Mouse (Mus musculus) hindbrain, embryonic 10.5 days (tissue): Measurements from ENCODE around the gene Slc30a2. TPM values are rescaled to one million over a fixed set of nuclear protein-coding genes. Genes with fewer than 3 reads are reported as not detected.

Experiments
- DNase-seq: peaks from one replicate; pipeline ENCODE4 v3.0.0-alpha.2; 2017; ENCODE audit warnings: low spot score
- H3K27ac ChIP-seq: fragments of 300-500 bp; sonication (generic); 2 replicates; pipeline ENCODE4 v1.5.1; 2016; ENCODE audit warnings: mild to moderate bottlenecking, moderate library complexity
- H3K27me3 ChIP-seq: fragments of 300-500 bp; sonication (generic); 2 replicates; pipeline ENCODE4 v1.6.1; 2016; ENCODE audit warnings: mild to moderate bottlenecking; ENCODE audit not compliant: poor library complexity, insufficient read depth, severe bottlenecking
- H3K36me3 ChIP-seq: fragments of 300-500 bp; sonication (generic); 2 replicates; pipeline ENCODE4 v1.6.1; 2016; ENCODE audit warnings: mild to moderate bottlenecking, moderate library complexity
- H3K4me1 ChIP-seq: fragments of 300-500 bp; sonication (generic); replicated peaks from 2 replicates; pipeline ENCODE4 v1.6.1; 2016; ENCODE audit warnings: mild to moderate bottlenecking
- H3K4me3 ChIP-seq: fragments of 300-500 bp; sonication (generic); 2 replicates; pipeline ENCODE4 v1.5.1; 2016; ENCODE audit warnings: mild to moderate bottlenecking, moderate library complexity
- H3K9me3 ChIP-seq: fragments of 300-500 bp; sonication (generic); 2 replicates; pipeline ENCODE4 v1.6.1; 2016; ENCODE audit warnings: mild to moderate bottlenecking, moderate library complexity
- WGBS: fragments of 180-500 bp; shearing (Covaris S2); methylation state at CpG from one replicate; pipeline ENCODE4 v1.1.7; 2016; 5-methylcytosine and 5-hydroxymethylcytosine counted together
- polyA plus RNA-seq: library from polyadenylated mRNA; unstranded; fragments of >200 nt; fragmentation: Nextera tagmentation; extraction: Ambion mirVana; gene quantifications from 2 replicates; pipeline ENCODE4 v1.2.1, GENCODE M21; 2016

Slc30a2 gene
- polyA plus RNA-seq, 1 experiment from 2014 or later: 0.10 TPM

GRCm38 (mm10) chr4:134310656-134311055 lies 32.3 kb upstream of the Slc30a2 start:
- peaks cover 6% of the 10 kb centered on the region; the same call in 1 of the 2 replicates for H3K9me3 ChIP-seq
- H3K4me1 ChIP-seq: peaks cover 25% of the 10 kb centered on the region
- H3K27ac ChIP-seq: no peak overlapping the region
- 92% methylated on average over 9 of the region's 9 CpGs for WGBS
- H3K36me3 ChIP-seq: no peaks in the 10 kb centered on the region
- no peak overlapping the region for H3K4me3 ChIP-seq
- no peak for DNase-seq
- H3K27me3 ChIP-seq: no peaks in the 10 kb centered on the region

GRCm38 (mm10) chr4:134311784-134312183 lies 31.2 kb upstream of the Slc30a2 start:
- no peak overlapping the region for H3K27ac ChIP-seq
- WGBS: 84% methylated on average over 9 of the region's 9 CpGs

GRCm38 (mm10) chr4:134312341-134312740 lies 30.6 kb upstream of the Slc30a2 start:
- Histone ChIP-seq H3K4me3 (no peak overlapping the region), H3K27me3 (no peaks in the 10 kb centered on the region), H3K4me1 (peaks cover 25% of the 10 kb centered on the region), H3K9me3 (peaks cover 6% of the 10 kb centered on the region; the same call in 1 of the 2 replicates), H3K27ac (no peak overlapping the region), H3K36me3 (no peaks in the 10 kb centered on the region)
- DNase-seq: no peak
- WGBS: 92% methylated on average over 5 of the region's 5 CpGs

More at GRCm38 (mm10) chr4:134311784-134312183, 31.2 kb upstream of the Slc30a2 start:
- Histone ChIP-seq H3K27me3 (no peaks in the 10 kb centered on the region), H3K9me3 (peaks cover 6% of the 10 kb centered on the region; the same call in 1 of the 2 replicates), H3K4me1 (peaks cover 31% of the 10 kb centered on the region), H3K36me3 (no peaks in the 10 kb centered on the region), H3K4me3 (no peak overlapping the region)
- no peak for DNase-seq

- peaks cover 6% of the 10 kb centered on the region; the same call in 1 of the 2 replicates for H3K9me3 ChIP-seq
- no peaks in the 10 kb centered on the region for H3K27me3 ChIP-seq
- peaks cover 20% of the 10 kb centered on the region for H3K4me1 ChIP-seq
- no peak overlapping the region for H3K4me3 ChIP-seq
- no peak for DNase-seq
- 93% methylated on average over 6 of the region's 6 CpGs for whole genome bisulfite sequencing
- H3K27ac ChIP-seq: no peak overlapping the region
- no peaks in the 10 kb centered on the region for H3K36me3 ChIP-seq
Observed at GRCm38 (mm10) chr4:134312901-134313300, 30.1 kb upstream of the Slc30a2 start.

GRCm38 (mm10) chr4:134314081-134314655 lies 28.8 kb upstream of the Slc30a2 start:
- peaks cover 6% of the 10 kb centered on the region; the same call in 1 of the 2 replicates for H3K9me3 ChIP-seq
- no peaks in the 10 kb centered on the region for H3K27me3 ChIP-seq
- H3K27ac ChIP-seq: no peak overlapping the region
- no peak for DNase-seq
- no peaks in the 10 kb centered on the region for H3K36me3 ChIP-seq
- H3K4me1 ChIP-seq: peaks cover 19% of the 10 kb centered on the region
- H3K4me3 ChIP-seq: no peak overlapping the region
- WGBS: 82% methylated on average over 4 of the region's 4 CpGs

GRCm38 (mm10) chr4:134314876-134315275 lies 28.1 kb upstream of the Slc30a2 start, which contains the start of gene Trim63:
Gene Trim63, plus strand, starts transcription at chr4:134315120.
- peaks cover 6% of the 10 kb centered on the region; the same call in 1 of the 2 replicates for H3K9me3 ChIP-seq
- 42% methylated on average over 11 of the region's 11 CpGs for WGBS
- H3K36me3 ChIP-seq: no peaks in the 10 kb centered on the region
- peaks cover 19% of the 10 kb centered on the region for H3K4me1 ChIP-seq
- H3K27ac ChIP-seq: no peak within 1 kb of the TSS
- H3K27me3 ChIP-seq: no peaks in the 10 kb centered on the region
- H3K4me3 ChIP-seq: no peak within 1 kb of the TSS
- DNase-seq: no peak

- no peak overlapping the region for H3K27ac ChIP-seq
- no peak overlapping the region for H3K4me3 ChIP-seq
- H3K27me3 ChIP-seq: no peaks in the 10 kb centered on the region
- H3K9me3 ChIP-seq: peaks cover 6% of the 10 kb centered on the region; the same call in 1 of the 2 replicates
- H3K4me1 ChIP-seq: peaks cover 19% of the 10 kb centered on the region
- no peaks in the 10 kb centered on the region for H3K36me3 ChIP-seq
- DNase-seq: no peak
- WGBS: 79% methylated on average over 9 of the region's 9 CpGs
Observed at GRCm38 (mm10) chr4:134315470-134315869, 27.5 kb upstream of the Slc30a2 start.

GRCm38 (mm10) chr4:134316390-134316789 lies 26.6 kb upstream of the Slc30a2 start:
- Histone ChIP-seq H3K27me3 (no peaks in the 10 kb centered on the region), H3K4me1 (peaks cover 19% of the 10 kb centered on the region), H3K27ac (no peak overlapping the region), H3K4me3 (no peak overlapping the region), H3K36me3 (no peaks in the 10 kb centered on the region), H3K9me3 (peaks cover 6% of the 10 kb centered on the region; the same call in 1 of the 2 replicates)
- DNase-seq: no peak
- WGBS: 55% methylated on average over 16 of the region's 16 CpGs

- Histone ChIP-seq H3K4me1 (peaks cover 19% of the 10 kb centered on the region), H3K27me3 (no peaks in the 10 kb centered on the region), H3K9me3 (no peaks in the 10 kb centered on the region), H3K27ac (no peak overlapping the region), H3K36me3 (no peaks in the 10 kb centered on the region), H3K4me3 (no peak overlapping the region)
- 89% methylated on average over 5 of the region's 5 CpGs for WGBS
- DNase-seq: no peak
Observed at GRCm38 (mm10) chr4:134319074-134319473, 23.9 kb upstream of the Slc30a2 start.

GRCm38 (mm10) chr4:134319674-134320073 lies 23.3 kb upstream of the Slc30a2 start:
- Histone ChIP-seq H3K27me3 (no peaks in the 10 kb centered on the region), H3K9me3 (no peaks in the 10 kb centered on the region), H3K4me3 (no peak overlapping the region), H3K36me3 (no peaks in the 10 kb centered on the region), H3K4me1 (peaks cover 13% of the 10 kb centered on the region), H3K27ac (no peak overlapping the region)
- WGBS: 79% methylated on average over 5 of the region's 5 CpGs
- no peak for DNase-seq

GRCm38 (mm10) chr4:134321524-134321923 lies 21.5 kb upstream of the Slc30a2 start:
- H3K36me3 ChIP-seq: no peaks in the 10 kb centered on the region
- H3K4me3 ChIP-seq: no peak overlapping the region
- H3K9me3 ChIP-seq: no peaks in the 10 kb centered on the region
- H3K27me3 ChIP-seq: no peaks in the 10 kb centered on the region
- no peak for DNase-seq
- H3K27ac ChIP-seq: no peak overlapping the region
- 66% methylated on average over 3 of the region's 3 CpGs for WGBS
- peaks cover under 1% of the 10 kb centered on the region; the same call in 1 of the 2 replicates for H3K4me1 ChIP-seq

GRCm38 (mm10) chr4:134324655-134325054 lies 18.3 kb upstream of the Slc30a2 start:
- 86% methylated on average over 5 of the region's 5 CpGs for WGBS
- Histone ChIP-seq H3K27me3 (no peaks in the 10 kb centered on the region), H3K4me1 (peaks cover 17% of the 10 kb centered on the region; the same call in 1 of the 2 replicates), H3K4me3 (no peak overlapping the region), H3K27ac (no peak overlapping the region), H3K9me3 (no peaks in the 10 kb centered on the region), H3K36me3 (no peaks in the 10 kb centered on the region)
- no peak for DNase-seq

- no peak for DNase-seq
- WGBS: 63% methylated on average over 5 of the region's 5 CpGs
- peaks cover 17% of the 10 kb centered on the region; the same call in 1 of the 2 replicates for H3K4me1 ChIP-seq
- no peaks in the 10 kb centered on the region for H3K36me3 ChIP-seq
- no peak overlapping the region for H3K4me3 ChIP-seq
- no peak overlapping the region; the same call in 1 of the 2 replicates for H3K27ac ChIP-seq
- H3K9me3 ChIP-seq: no peaks in the 10 kb centered on the region
- H3K27me3 ChIP-seq: no peaks in the 10 kb centered on the region
Observed at GRCm38 (mm10) chr4:134326859-134327530, 16.0 kb upstream of the Slc30a2 start.
